Comparison of ENCODE assay signal across 17 mouse cellular contexts in the genomic region with DNA sequence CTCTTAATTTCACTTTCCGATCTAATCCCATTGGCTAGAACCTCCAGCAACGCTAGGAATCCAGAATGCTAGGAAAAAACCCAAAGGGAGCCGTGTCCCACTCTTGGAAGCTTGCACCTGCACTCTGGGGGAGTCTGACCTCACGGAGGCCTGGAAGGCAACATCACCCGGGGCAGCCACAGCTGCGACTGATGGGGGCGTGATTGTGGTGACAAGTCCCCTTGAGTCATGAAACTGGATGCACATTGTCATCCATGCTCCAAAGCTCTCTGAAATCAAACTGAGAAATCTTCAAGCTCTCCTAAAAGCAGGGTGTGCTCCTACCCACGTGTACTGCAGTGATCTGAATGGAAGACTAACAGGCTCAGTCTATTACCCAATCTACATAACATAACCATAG. TPM values are rescaled to one million over a fixed set of nuclear protein-coding genes. Genes with fewer than 3 reads are reported as not detected.
"Had no signal": no experiment of that assay in that cellular context is flagged by ENCODE, and none has a peak within 500 bp of the region (broad histone marks: within the 10 kb centered on the region; RNA-seq: fewer than 3 reads in every experiment).

No protein-coding gene starts in this region.

- H3K4me2 ChIP-seq: midbrain, embryonic 12.5 days; midbrain, embryonic 15.5 days; neural tube, embryonic 12.5 days; neural tube, embryonic 15.5 days; stomach, embryonic 15.5 days had no signal

- ATAC-seq: inflammation-experienced regulatory T-cells, adult 6 months; intestine, embryonic 16.5 days; midbrain, embryonic 15.5 days had no signal

- H3K27ac ChIP-seq: liver, embryonic 14.5 days; midbrain, embryonic 12.5 days; midbrain, embryonic 15.5 days; neural tube, embryonic 12.5 days; neural tube, embryonic 15.5 days; stomach, embryonic 15.5 days had no signal

- H3K4me3 ChIP-seq: midbrain, embryonic 12.5 days; midbrain, embryonic 15.5 days; neural tube, embryonic 12.5 days; neural tube, embryonic 15.5 days; stomach, embryonic 15.5 days had no signal

- H3K27me3 ChIP-seq: midbrain, embryonic 12.5 days; midbrain, embryonic 15.5 days; neural tube, embryonic 12.5 days; neural tube, embryonic 15.5 days; stomach, embryonic 15.5 days had no signal

- H3K36me3 ChIP-seq: midbrain, embryonic 12.5 days; midbrain, embryonic 15.5 days; neural tube, embryonic 12.5 days; neural tube, embryonic 15.5 days; stomach, embryonic 15.5 days had no signal

- H3K9ac ChIP-seq: liver, embryonic 14.5 days; midbrain, embryonic 12.5 days; midbrain, embryonic 15.5 days; neural tube, embryonic 12.5 days; neural tube, embryonic 15.5 days; stomach, embryonic 15.5 days had no signal

- DNase-seq: kidney, adult 18-20 months; kidney, adult 9 months; kidney, postnatal 14 days; kidney, postnatal 4 days; left cerebral cortex, postnatal 4 days; lung, adult 18-20 months; lung, postnatal 14 days; spleen, adult 18-20 months; thymus, postnatal 25 days had no signal

- H3K9me3 ChIP-seq: midbrain, embryonic 12.5 days; midbrain, embryonic 15.5 days; neural tube, embryonic 12.5 days; neural tube, embryonic 15.5 days; stomach, embryonic 15.5 days had no signal

RNA-seq across cellular contexts. Expression of gene Col6a1, which starts 10.8 kb away (rescaled TPM):
- polyA plus RNA-seq: inflammation-experienced regulatory T-cells, adult 6 months had no signal
